Mouse (Mus musculus): ENCODE measurements around the gene Gm12394. TPM values are rescaled to one million over a fixed set of nuclear protein-coding genes. Genes with fewer than 3 reads are reported as not detected.
"Not testable (repeated sequence)": the region's sequence is repeated elsewhere in the genome, so short reads cannot be mapped to it uniquely, and the experiment has no call there.

Gene Gm12394
- polyA plus RNA-seq, 1 experiment from 2014 or later = 0.10 TPM

DNA sequence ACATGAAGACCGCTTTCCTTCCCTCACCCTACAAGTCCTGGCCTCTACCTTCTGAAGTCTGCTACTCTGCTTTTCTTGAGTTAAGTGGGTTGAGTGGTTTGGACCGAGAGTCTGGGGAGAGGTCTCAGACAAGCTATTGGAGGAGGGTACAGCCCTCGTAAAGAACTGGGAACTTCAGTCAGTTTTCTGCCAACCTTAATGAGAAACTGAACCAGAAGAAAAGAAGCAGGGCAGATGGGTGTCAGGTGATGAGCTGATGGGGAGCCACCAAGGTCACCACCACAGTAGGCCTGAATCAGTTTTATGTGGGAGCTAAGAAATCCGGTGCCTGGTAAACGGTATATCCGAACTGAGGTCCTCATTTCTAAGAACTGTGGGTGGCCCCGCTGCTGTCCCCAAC is 15.6 kb upstream of the Gm12394 start:
- no peak overlapping the region for H3K4me2 ChIP-seq (ENCODE audit: low read length)
- H3K4me1 ChIP-seq (ENCODE audit: control insufficient read depth, insufficient read depth, low read length) = no peaks in the 10 kb centered on the region
- H3K9ac ChIP-seq (ENCODE audit: low read length) = no peak overlapping the region
- H3K4me3 ChIP-seq (ENCODE audit: low read depth, low read length) = no peak overlapping the region
- no peak overlapping the region for H3K27ac ChIP-seq (ENCODE audit: low read depth, low read length)
- ATAC-seq = no peak
- no peaks in the 10 kb centered on the region for H3K36me3 ChIP-seq (ENCODE audit: control insufficient read depth, insufficient read depth, low read length)
- WGBS = 95% methylated on average over 7 of the region's 7 CpGs
- no peak for DNase-seq (ENCODE audit: low spot score)
- H3K27me3 ChIP-seq (replicated peaks; ENCODE audit: control insufficient read depth, insufficient read depth, low read length) = no peaks in the 10 kb centered on the region
- H3K9me3 ChIP-seq (replicated peaks; ENCODE audit: control insufficient read depth, low read length) = no peaks in the 10 kb centered on the region

DNA sequence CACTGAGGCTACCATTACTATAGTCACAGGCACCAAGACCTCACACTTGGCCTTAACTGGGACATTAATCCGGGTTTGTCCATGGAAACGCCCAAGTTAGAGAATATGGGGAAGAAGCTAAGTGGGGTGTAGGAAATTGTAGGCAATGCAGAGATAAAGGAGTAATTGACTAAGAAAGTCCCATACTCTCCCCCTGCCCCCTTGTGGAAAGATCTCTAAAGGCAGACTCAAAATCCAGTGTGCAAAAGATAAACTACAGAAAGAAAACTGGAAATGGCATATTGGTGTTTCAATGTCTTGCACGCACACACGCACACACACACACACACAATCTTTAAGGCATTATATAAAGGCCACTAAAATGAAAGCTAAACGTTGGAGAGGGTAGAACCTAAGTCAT is 14.2 kb upstream of the Gm12394 start:
- no peaks in the 10 kb centered on the region for H3K36me3 ChIP-seq (ENCODE audit: control insufficient read depth, insufficient read depth, low read length)
- no peak overlapping the region for H3K4me3 ChIP-seq (ENCODE audit: low read depth, low read length)
- H3K9ac ChIP-seq (ENCODE audit: low read length) = no peak overlapping the region
- no peak overlapping the region for H3K27ac ChIP-seq (ENCODE audit: low read depth, low read length)
- no peak for ATAC-seq
- no peak for DNase-seq (ENCODE audit: low spot score)
- 83% methylated on average over 5 of the region's 5 CpGs for WGBS
- H3K4me1 ChIP-seq (ENCODE audit: control insufficient read depth, insufficient read depth, low read length) = no peaks in the 10 kb centered on the region
- no peaks in the 10 kb centered on the region for H3K27me3 ChIP-seq (replicated peaks; ENCODE audit: control insufficient read depth, insufficient read depth, low read length)
- H3K9me3 ChIP-seq (replicated peaks; ENCODE audit: control insufficient read depth, low read length) = no peaks in the 10 kb centered on the region
- no peak overlapping the region for H3K4me2 ChIP-seq (ENCODE audit: low read length)

- no peak overlapping the region for H3K4me2 ChIP-seq (ENCODE audit: low read length)
- no peaks in the 10 kb centered on the region for H3K9me3 ChIP-seq (replicated peaks; ENCODE audit: control insufficient read depth, low read length)
- H3K9ac ChIP-seq (ENCODE audit: low read length) = no peak overlapping the region
- no peaks in the 10 kb centered on the region for H3K36me3 ChIP-seq (ENCODE audit: control insufficient read depth, insufficient read depth, low read length)
- H3K4me3 ChIP-seq (ENCODE audit: low read depth, low read length) = no peak overlapping the region
- H3K27me3 ChIP-seq (replicated peaks; ENCODE audit: control insufficient read depth, insufficient read depth, low read length) = no peaks in the 10 kb centered on the region
- no peaks in the 10 kb centered on the region for H3K4me1 ChIP-seq (ENCODE audit: control insufficient read depth, insufficient read depth, low read length)
- ATAC-seq (no peak), DNase-seq (ENCODE audit: low spot score) (no peak)
- H3K27ac ChIP-seq (ENCODE audit: low read depth, low read length) = no peak overlapping the region
- WGBS = 90% methylated on average over 5 of the region's 5 CpGs
These were observed 11.6 kb upstream of the Gm12394 start for GRCm38 (mm10) chr4:42868193-42868592.

DNA sequence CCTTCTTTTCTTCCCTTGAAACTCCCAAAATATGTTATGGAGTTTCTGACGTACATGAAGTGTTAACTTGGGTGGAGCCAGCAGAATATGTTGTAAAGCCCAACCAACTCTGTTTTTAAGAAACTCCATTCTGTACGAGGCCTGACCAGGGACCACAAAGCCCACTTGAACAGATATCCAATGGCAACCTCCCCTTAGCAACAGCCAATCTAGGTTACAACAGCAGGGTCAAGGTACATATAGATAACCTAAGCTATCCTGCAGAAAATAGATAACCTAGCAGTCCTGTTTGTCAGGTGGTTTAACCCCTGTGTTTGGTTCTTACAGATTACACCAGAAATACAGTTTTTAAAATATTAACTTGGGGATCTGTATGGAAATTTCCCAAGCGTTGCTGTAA is 10.8 kb upstream of the Gm12394 start:
- no peak overlapping the region for H3K4me2 ChIP-seq (ENCODE audit: low read length)
- no peak for ATAC-seq
- no peaks in the 10 kb centered on the region for H3K9me3 ChIP-seq (replicated peaks; ENCODE audit: control insufficient read depth, low read length)
- WGBS = 75% methylated on average over 3 of the region's 3 CpGs
- DNase-seq (ENCODE audit: low spot score) = no peak
- no peak overlapping the region for H3K4me3 ChIP-seq (ENCODE audit: low read depth, low read length)
- H3K36me3 ChIP-seq (ENCODE audit: control insufficient read depth, insufficient read depth, low read length) = no peaks in the 10 kb centered on the region
- no peaks in the 10 kb centered on the region for H3K27me3 ChIP-seq (replicated peaks; ENCODE audit: control insufficient read depth, insufficient read depth, low read length)
- H3K4me1 ChIP-seq (ENCODE audit: control insufficient read depth, insufficient read depth, low read length) = no peaks in the 10 kb centered on the region
- H3K27ac ChIP-seq (ENCODE audit: low read depth, low read length) = no peak overlapping the region
- no peak overlapping the region for H3K9ac ChIP-seq (ENCODE audit: low read length)

GRCm38 (mm10) chr4:42863487-42863886 is 6.9 kb upstream of the Gm12394 start:
- ATAC-seq; H3K4me2 ChIP-seq (ENCODE audit: low read length); H3K4me3 ChIP-seq (ENCODE audit: low read depth, low read length); H3K9me3 ChIP-seq (replicated peaks; ENCODE audit: control insufficient read depth, low read length); H3K4me1 ChIP-seq (ENCODE audit: control insufficient read depth, insufficient read depth, low read length); H3K36me3 ChIP-seq (ENCODE audit: control insufficient read depth, insufficient read depth, low read length); DNase-seq (ENCODE audit: low spot score); H3K27ac ChIP-seq (ENCODE audit: low read depth, low read length); H3K27me3 ChIP-seq (replicated peaks; ENCODE audit: control insufficient read depth, insufficient read depth, low read length); H3K9ac ChIP-seq (ENCODE audit: low read length): not testable (repeated sequence)
- 84% methylated on average over 5 of the region's 5 CpGs for WGBS

- H3K27ac ChIP-seq (ENCODE audit: low read depth, low read length); H3K4me3 ChIP-seq (ENCODE audit: low read depth, low read length); DNase-seq (ENCODE audit: low spot score); H3K9ac ChIP-seq (ENCODE audit: low read length); H3K27me3 ChIP-seq (replicated peaks; ENCODE audit: control insufficient read depth, insufficient read depth, low read length); ATAC-seq; H3K4me1 ChIP-seq (ENCODE audit: control insufficient read depth, insufficient read depth, low read length); H3K4me2 ChIP-seq (ENCODE audit: low read length); H3K36me3 ChIP-seq (ENCODE audit: control insufficient read depth, insufficient read depth, low read length); H3K9me3 ChIP-seq (replicated peaks; ENCODE audit: control insufficient read depth, low read length): not testable (repeated sequence)
- 84% methylated on average over 9 of the region's 9 CpGs for WGBS
These were observed 3.9 kb upstream of the Gm12394 start for GRCm38 (mm10) chr4:42860483-42860882.

DNA sequence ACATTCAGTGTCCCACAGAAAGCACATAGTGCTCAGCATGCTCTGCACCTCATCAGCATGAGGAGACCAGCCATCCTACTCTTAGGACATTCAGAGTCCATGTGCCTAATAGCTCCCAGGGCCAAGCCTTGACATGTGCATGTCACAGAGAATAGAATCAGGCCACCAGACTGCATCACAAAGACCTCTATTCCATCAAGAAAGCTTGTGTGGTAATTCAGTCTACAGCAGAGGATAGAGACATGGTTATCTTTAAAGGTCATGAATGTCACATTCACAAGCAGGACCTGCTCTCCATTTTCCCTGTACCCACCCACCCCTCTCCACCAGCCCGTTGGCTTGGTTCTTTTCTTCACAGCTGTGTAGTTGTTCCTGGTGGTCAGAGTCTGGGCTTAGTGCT is 2.8 kb downstream of the Gm12394 start, which contains the start of gene Fam205a1:
Gene Fam205a1, minus strand, starts transcription at position 101 of the 400 bp plus-strand sequence.
- H3K27me3 ChIP-seq (replicated peaks; ENCODE audit: control insufficient read depth, insufficient read depth, low read length); H3K4me1 ChIP-seq (ENCODE audit: control insufficient read depth, insufficient read depth, low read length); H3K27ac ChIP-seq (ENCODE audit: low read depth, low read length); H3K9ac ChIP-seq (ENCODE audit: low read length); H3K4me3 ChIP-seq (ENCODE audit: low read depth, low read length); H3K36me3 ChIP-seq (ENCODE audit: control insufficient read depth, insufficient read depth, low read length); ATAC-seq; H3K9me3 ChIP-seq (replicated peaks; ENCODE audit: control insufficient read depth, low read length); DNase-seq (ENCODE audit: low spot score); H3K4me2 ChIP-seq (ENCODE audit: low read length): not testable (repeated sequence)
- WGBS = 100% methylated on average over 1 of the region's 1 CpGs

- H3K36me3 ChIP-seq (ENCODE audit: control insufficient read depth, insufficient read depth, low read length); H3K9ac ChIP-seq (ENCODE audit: low read length); H3K27me3 ChIP-seq (replicated peaks; ENCODE audit: control insufficient read depth, insufficient read depth, low read length); DNase-seq (ENCODE audit: low spot score); H3K9me3 ChIP-seq (replicated peaks; ENCODE audit: control insufficient read depth, low read length); H3K4me2 ChIP-seq (ENCODE audit: low read length); H3K4me1 ChIP-seq (ENCODE audit: control insufficient read depth, insufficient read depth, low read length); H3K4me3 ChIP-seq (ENCODE audit: low read depth, low read length); H3K27ac ChIP-seq (ENCODE audit: low read depth, low read length); ATAC-seq: not testable (repeated sequence)
- no CpG with 5 or more reads among the region's 5 CpGs for WGBS
These were observed 82.7 kb downstream of the Gm12394 start, which contains the start of gene Ccl21a for GRCm38 (mm10) chr4:42773893-42774292. Gene Ccl21a (minus strand): TSS chr4:42773993.

DNA sequence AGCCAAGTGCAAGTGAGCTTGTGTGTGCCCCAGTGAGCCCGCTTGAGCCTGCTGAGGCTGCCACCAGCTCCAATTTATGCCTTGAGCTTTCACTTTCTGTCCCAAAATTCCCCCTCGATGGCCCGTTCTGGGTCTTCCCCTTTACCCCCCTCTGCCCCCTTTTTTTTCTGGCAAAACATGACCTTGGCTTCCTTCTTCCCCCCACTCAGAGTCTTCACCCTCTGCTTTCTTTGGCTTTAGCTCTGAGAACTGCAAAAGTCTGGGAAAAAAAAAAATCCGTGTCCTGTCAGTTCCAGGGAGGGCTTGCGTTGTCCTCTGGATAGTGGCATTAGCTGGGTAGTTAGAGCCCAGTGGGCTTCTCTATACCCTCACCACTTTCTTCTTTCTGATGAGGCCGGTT is 100.1 kb downstream of the Gm12394 start, which contains the start of gene Ccl19:
Gene Ccl19, minus strand, starts transcription at position 101 of the 400 bp plus-strand sequence.
- ATAC-seq = not testable (repeated sequence)

More for the DNA sequence above, 100.1 kb downstream of the Gm12394 start, which contains the start of gene Ccl19:
- H3K27ac ChIP-seq (ENCODE audit: low read depth, low read length); H3K4me3 ChIP-seq (ENCODE audit: low read depth, low read length); H3K27me3 ChIP-seq (replicated peaks; ENCODE audit: control insufficient read depth, insufficient read depth, low read length); DNase-seq (ENCODE audit: low spot score); H3K4me1 ChIP-seq (ENCODE audit: control insufficient read depth, insufficient read depth, low read length); H3K9ac ChIP-seq (ENCODE audit: low read length); H3K4me2 ChIP-seq (ENCODE audit: low read length); H3K9me3 ChIP-seq (replicated peaks; ENCODE audit: control insufficient read depth, low read length); H3K36me3 ChIP-seq (ENCODE audit: control insufficient read depth, insufficient read depth, low read length): not testable (repeated sequence)
- no CpG with 5 or more reads among the region's 6 CpGs for WGBS

Measured in forebrain, embryonic 14.5 days (tissue).